Mouse (Mus musculus) MEL (cell line): ENCODE data around the gene Smo. TPM values are rescaled to one million over a fixed set of nuclear protein-coding genes. Genes with fewer than 3 reads are reported as not detected.

Experiments
- DNase-seq: peaks from one replicate; pipeline ENCODE4 v3.0.0; 2011; ENCODE audit warnings: low read depth, low spot score
- H3K27ac ChIP-seq: 2 replicates; pipeline ENCODE4 v1.5.1; 2012; ENCODE audit warnings: low read depth, mild to moderate bottlenecking, control low read depth, low read length, moderate library complexity; ENCODE audit not compliant: control insufficient read depth
- H3K27me3 ChIP-seq, 2 experiments: fragments of 150-350 bp in 1 of 2; sonication (generic) in 1 of 2; 2 replicates each; pipeline ENCODE4 v1.6.1; 2012; ENCODE audit warnings: low read length in 2 of 2, mild to moderate bottlenecking in 2 of 2, improper control_type of control experiment in 1 of 2, moderate library complexity in 1 of 2; ENCODE audit not compliant: insufficient read depth in 2 of 2, control insufficient read depth in 1 of 2
- H3K36me3 ChIP-seq, 2 experiments: 2 replicates each; pipeline ENCODE4 v1.6.1; 2012 to 2014; ENCODE audit warnings: low read length in 2 of 2, improper control_type of control experiment in 1 of 2, inconsistent platforms in 1 of 2, mild to moderate bottlenecking in 1 of 2; ENCODE audit not compliant: insufficient read depth in 2 of 2, control insufficient read depth in 1 of 2
- H3K4me1 ChIP-seq, 2 experiments: fragments of 150-350 bp in 1 of 2; sonication (generic) in 1 of 2; 2 replicates each; pipeline ENCODE4 v1.6.1; 2012; ENCODE audit warnings: low read length in 2 of 2, improper control_type of control experiment in 1 of 2, mild to moderate bottlenecking in 1 of 2; ENCODE audit not compliant: insufficient read depth in 2 of 2, control insufficient read depth in 1 of 2
- H3K4me3 ChIP-seq, 2 experiments: fragments of 150-350 bp in 1 of 2; sonication (generic) in 1 of 2; 2 replicates each; pipeline ENCODE4 v1.5.1; 2012; ENCODE audit warnings: low read depth in 2 of 2, low read length in 2 of 2, mild to moderate bottlenecking in 2 of 2, moderate library complexity in 2 of 2, control low read depth in 1 of 2, improper control_type of control experiment in 1 of 2; ENCODE audit not compliant: control insufficient read depth in 1 of 2, insufficient read depth in 1 of 2
- H3K79me2 ChIP-seq: 2 replicates; pipeline ENCODE4 v1.6.1; 2012; ENCODE audit warnings: mild to moderate bottlenecking, low read length, moderate library complexity; ENCODE audit not compliant: control insufficient read depth, poor library complexity, insufficient read depth
- H3K9ac ChIP-seq: 2 replicates; pipeline ENCODE4 v1.6.1; 2012; ENCODE audit warnings: low read depth, mild to moderate bottlenecking, control low read depth, low read length, moderate library complexity; ENCODE audit not compliant: control insufficient read depth, poor library complexity, severe bottlenecking
- H3K9me3 ChIP-seq: fragments of 150-350 bp; sonication (generic); replicated peaks from 2 replicates; pipeline ENCODE4 v1.6.1; 2012; ENCODE audit warnings: mild to moderate bottlenecking, low read length, improper control_type of control experiment, moderate library complexity; ENCODE audit not compliant: insufficient read depth
- BHLHE40 ChIP-seq: IDR thresholded peaks from 2 replicates; pipeline ENCODE4 v1.6.1; 2012; ENCODE audit warnings: low read depth, mild to moderate bottlenecking, inconsistent platforms, low read length, improper control_type of control experiment, borderline replicate concordance
- CHD1 ChIP-seq: IDR thresholded peaks from 2 replicates; pipeline ENCODE4 v1.6.1; 2012; ENCODE audit warnings: low read depth, mild to moderate bottlenecking, inconsistent platforms, low read length, improper control_type of control experiment
- CHD2 ChIP-seq: IDR thresholded peaks from 2 replicates; pipeline ENCODE4 v1.6.1; 2011; ENCODE audit warnings: low read length, improper control_type of control experiment
- E2F4 ChIP-seq: IDR thresholded peaks from 2 replicates; pipeline ENCODE4 v1.6.1; 2011; ENCODE audit warnings: low read depth, low read length, improper control_type of control experiment, borderline replicate concordance
- ELF1 ChIP-seq: IDR thresholded peaks from 2 replicates; pipeline ENCODE4 v1.6.1; 2014; ENCODE audit warnings: low read depth, mild to moderate bottlenecking, inconsistent platforms, low read length, improper control_type of control experiment, moderate library complexity
- EP300 ChIP-seq, 2 experiments: IDR thresholded peaks; 2 replicates each; pipeline ENCODE4 v1.6.1; 2011; ENCODE audit warnings: improper control_type of control experiment in 2 of 2, low read length in 2 of 2, low read depth in 1 of 2, mild to moderate bottlenecking in 1 of 2
- ETS1 ChIP-seq: IDR thresholded peaks from 2 replicates; pipeline ENCODE4 v1.6.1; 2012; ENCODE audit warnings: low read depth, mild to moderate bottlenecking, inconsistent platforms, low read length, improper control_type of control experiment, moderate library complexity
- GABPA ChIP-seq: IDR thresholded peaks from 2 replicates; pipeline ENCODE4 v1.6.1; 2012; ENCODE audit warnings: low read depth, mild to moderate bottlenecking, inconsistent platforms, low read length, improper control_type of control experiment, moderate library complexity
- GATA1 ChIP-seq: IDR thresholded peaks from 2 replicates; pipeline ENCODE4 v1.6.1; 2011; ENCODE audit warnings: low read depth, low read length, improper control_type of control experiment
- HCFC1 ChIP-seq: IDR thresholded peaks from 2 replicates; pipeline ENCODE4 v1.6.1; 2012; ENCODE audit warnings: low read depth, mild to moderate bottlenecking, inconsistent platforms, low read length, improper control_type of control experiment, moderate library complexity
- JUND ChIP-seq: IDR thresholded peaks from 2 replicates; pipeline ENCODE4 v1.6.1; 2011; ENCODE audit warnings: low read depth, mild to moderate bottlenecking, improper control_type of control experiment, low read length
- KAT2A ChIP-seq: conservative IDR thresholded peaks from 2 replicates; pipeline ENCODE4 v1.6.1; 2012; ENCODE audit warnings: low read depth, low read length, improper control_type of control experiment, inconsistent platforms
- MAFK ChIP-seq: IDR thresholded peaks from 2 replicates; pipeline ENCODE4 v1.6.1; 2011; ENCODE audit warnings: low read depth, mild to moderate bottlenecking, low read length, improper control_type of control experiment, borderline replicate concordance
- MAX ChIP-seq: IDR thresholded peaks from 2 replicates; pipeline ENCODE4 v1.6.1; 2011; ENCODE audit warnings: low read length, improper control_type of control experiment
- MAZ ChIP-seq: IDR thresholded peaks from 2 replicates; pipeline ENCODE4 v1.6.1; 2012; ENCODE audit warnings: low read depth, mild to moderate bottlenecking, inconsistent platforms, low read length, improper control_type of control experiment
- MEF2A ChIP-seq: IDR thresholded peaks from 2 replicates; pipeline ENCODE4 v1.6.1; 2014; ENCODE audit warnings: low read depth, mild to moderate bottlenecking, inconsistent platforms, low read length, improper control_type of control experiment; ENCODE audit not compliant: poor library complexity, insufficient replicate concordance, severe bottlenecking; ENCODE audit errors: extremely low read depth
- MXI1 ChIP-seq: IDR thresholded peaks from 2 replicates; pipeline ENCODE4 v1.6.1; 2011; ENCODE audit warnings: mild to moderate bottlenecking, low read depth, low read length, improper control_type of control experiment
- MYB ChIP-seq: IDR thresholded peaks from 2 replicates; pipeline ENCODE4 v1.6.1; 2011; ENCODE audit warnings: mild to moderate bottlenecking, low read depth, low read length, improper control_type of control experiment
- MYC ChIP-seq: IDR thresholded peaks from 2 replicates; pipeline ENCODE4 v1.6.1; 2011; ENCODE audit warnings: low read depth, mild to moderate bottlenecking, low read length, improper control_type of control experiment, moderate library complexity
- NELFE ChIP-seq: IDR thresholded peaks from 2 replicates; pipeline ENCODE4 v1.6.1; 2011; ENCODE audit warnings: low read depth, low read length, improper control_type of control experiment
- NRF1 ChIP-seq: IDR thresholded peaks from 2 replicates; pipeline ENCODE4 v1.6.1; 2014; ENCODE audit warnings: low read depth, mild to moderate bottlenecking, inconsistent platforms, low read length, improper control_type of control experiment, moderate library complexity; ENCODE audit not compliant: poor library complexity, insufficient read depth, severe bottlenecking
- POLR2A ChIP-seq, 2 experiments: IDR thresholded peaks; 2 replicates each; pipeline ENCODE4 v1.6.1; 2011 to 2012; ENCODE audit warnings: low read length in 2 of 2, mild to moderate bottlenecking in 2 of 2, control low read depth in 1 of 2, improper control_type of control experiment in 1 of 2, low read depth in 1 of 2, moderate library complexity in 1 of 2; ENCODE audit not compliant: control insufficient read depth in 1 of 2, insufficient read depth in 1 of 2, poor library complexity in 1 of 2
- POLR2AphosphoS2 ChIP-seq: IDR thresholded peaks from 2 replicates; pipeline ENCODE4 v1.6.1; 2011; ENCODE audit warnings: low read length, improper control_type of control experiment
- POLR2AphosphoS5 ChIP-seq: IDR thresholded peaks from 2 replicates; pipeline ENCODE4 v1.6.1; 2012; ENCODE audit warnings: low read depth, borderline replicate concordance, mild to moderate bottlenecking, inconsistent platforms, low read length, moderate library complexity, mixed read lengths
- RAD21 ChIP-seq: IDR thresholded peaks from 2 replicates; pipeline ENCODE4 v1.6.1; 2011; ENCODE audit warnings: mild to moderate bottlenecking, low read depth, low read length, improper control_type of control experiment
- RCOR1 ChIP-seq: IDR thresholded peaks from 2 replicates; pipeline ENCODE4 v1.6.1; 2012; ENCODE audit warnings: low read depth, mild to moderate bottlenecking, inconsistent platforms, low read length, improper control_type of control experiment
- SIN3A ChIP-seq: IDR thresholded peaks from 2 replicates; pipeline ENCODE4 v1.6.1; 2012; ENCODE audit warnings: low read length, improper control_type of control experiment, inconsistent platforms
- SMC3 ChIP-seq: IDR thresholded peaks from 2 replicates; pipeline ENCODE4 v1.6.1; 2011; ENCODE audit warnings: low read depth, low read length, improper control_type of control experiment
- TAL1 ChIP-seq: IDR thresholded peaks from 2 replicates; pipeline ENCODE4 v1.6.1; 2012; ENCODE audit warnings: mild to moderate bottlenecking, inconsistent platforms, low read length, moderate library complexity, mixed read lengths
- TBP ChIP-seq: IDR thresholded peaks from 2 replicates; pipeline ENCODE4 v1.8.0; 2011; ENCODE audit warnings: low read depth, low read length, improper control_type of control experiment
- TCF12 ChIP-seq: IDR thresholded peaks from 2 replicates; pipeline ENCODE4 v1.6.1; 2014; ENCODE audit warnings: low read depth, mild to moderate bottlenecking, inconsistent platforms, low read length, improper control_type of control experiment, moderate library complexity
- ZC3H11A ChIP-seq: IDR thresholded peaks from 2 replicates; pipeline ENCODE4 v1.6.1; 2012; ENCODE audit warnings: low read depth, mild to moderate bottlenecking, inconsistent platforms, low read length, improper control_type of control experiment
- ZKSCAN1 ChIP-seq: IDR thresholded peaks from 2 replicates; pipeline ENCODE4 v1.6.1; 2012; ENCODE audit warnings: low read depth, mild to moderate bottlenecking, inconsistent platforms, low read length, improper control_type of control experiment, moderate library complexity
- ZMIZ1 ChIP-seq: IDR thresholded peaks from 2 replicates; pipeline ENCODE4 v1.6.1; 2012; ENCODE audit warnings: low read depth, mild to moderate bottlenecking, inconsistent platforms, low read length, improper control_type of control experiment, moderate library complexity
- ZNF384 ChIP-seq: IDR thresholded peaks from 2 replicates; pipeline ENCODE4 v1.6.1; 2012; ENCODE audit warnings: low read depth, mild to moderate bottlenecking, inconsistent platforms, low read length, improper control_type of control experiment
- polyA plus RNA-seq, 2 experiments: library from polyadenylated mRNA; stranded (reverse) in 1 of 2; unstranded in 1 of 2; fragments of >175 nt in 1 of 2; fragments of >200 nt in 1 of 2; gene quantifications; 2 replicates each; pipeline versions ENCODE4 v1.2.1 to v1.2.4; 2012; ENCODE audit warnings: low replicate concordance in 2 of 2, low read depth in 1 of 2; ENCODE audit not compliant: insufficient read length in 2 of 2, insufficient read depth in 1 of 2, missing spikeins in 1 of 2
- total RNA-seq: library from RNA; depleted of rRNA; stranded (reverse); fragments of 300-350 nt; gene quantifications from 2 replicates; pipeline ENCODE4 v1.2.3, GENCODE M21; 2012

Gene Smo
- total and polyA plus RNA-seq, 3 experiments: 62.6 to 83.7 TPM; not detected in 1

GRCm38 (mm10) chr6:29783960-29784359 is 48.7 kb downstream of the Smo start (continued):
- TF ChIP-seq E2F4: no peak
- TF ChIP-seq, all 39 proteins: peak for 0

GRCm38 (mm10) chr6:29784413-29785021 is 49.2 kb downstream of the Smo start:
- no peak overlapping the region for H3K4me3 ChIP-seq
- no peaks in the 10 kb centered on the region for H3K9me3 ChIP-seq
- H3K36me3 ChIP-seq: peaks cover 0 to 58% of the 10 kb centered on the region in 2 experiments; a peak in 2 of 4 replicates
- 0 out of 2 replicates have a peak overlapping the region, but pooled peaks have one; percentile 7 for H3K27ac ChIP-seq
- peak; percentile 71 for DNase-seq
- H3K9ac ChIP-seq: no peak overlapping the region
- H3K79me2 ChIP-seq: peaks cover 7% of the 10 kb centered on the region
- peaks cover 19 to 42% of the 10 kb centered on the region in 2 experiments for H3K4me1 ChIP-seq
- no peaks in the 10 kb centered on the region for H3K27me3 ChIP-seq
- no peak for TF ChIP-seq NRF1
- TF ChIP-seq MYB: no peak
- TF ChIP-seq POLR2A (IDR thresholded peaks at IDR 0.05; ENCODE audit: control insufficient read depth in 1 of 2, insufficient read depth in 1 of 2, low read depth in 1 of 2, low read length in 2 of 2, poor library complexity in 1 of 2): no peak
- no peak for TF ChIP-seq BHLHE40
- no peak for TF ChIP-seq E2F4
- TF ChIP-seq ELF1: no peak
- no peak for TF ChIP-seq MYC
- 0 out of 2 replicates have a peak, but pooled peaks have one; percentile 31 for TF ChIP-seq MAFK
- peak; percentile 53; the same call in 1 of the 2 replicates for TF ChIP-seq SIN3A
- peak; percentile 87 to 93 for TF ChIP-seq EP300 (IDR thresholded peaks at IDR 0.05; ENCODE audit: low read depth in 1 of 2, low read length in 2 of 2)
- no peak for TF ChIP-seq POLR2AphosphoS5
- no peak for TF ChIP-seq POLR2AphosphoS2
- TF ChIP-seq GATA1: peak; percentile 93
- TF ChIP-seq KAT2A: no peak
- peak; percentile 54; the same call in 1 of the 2 replicates for TF ChIP-seq RCOR1
- TF ChIP-seq TAL1: peak; percentile 75
- TF ChIP-seq ZMIZ1: no peak
- no peak for TF ChIP-seq TBP
- no peak for TF ChIP-seq ZC3H11A
- TF ChIP-seq RAD21: no peak
- TF ChIP-seq HCFC1: no peak
- no peak for TF ChIP-seq MXI1
- TF ChIP-seq TCF12: peak; percentile 88
- no peak for TF ChIP-seq JUND
- TF ChIP-seq SMC3: no peak
- no peak for TF ChIP-seq ZKSCAN1
- TF ChIP-seq CHD2: no peak
- no peak for TF ChIP-seq MAZ
- TF ChIP-seq NELFE: no peak
- no peak for TF ChIP-seq GABPA
- no peak for TF ChIP-seq ZNF384
- peak; percentile 62 for TF ChIP-seq ETS1
- TF ChIP-seq MAX: no peak
- no peak for TF ChIP-seq MEF2A
- TF ChIP-seq CHD1: no peak
